Mouse (Mus musculus) layer of hippocampus, adult 8-10 months (tissue): ENCODE measurements at regions not wholly inside any gene's neighbourhood (a gene's known extent, or its start where the extent isn't known, plus 50 kb on each side); places are given as distances from the start of the nearest gene placed in this dataset.

Source experiments
- DNase-seq, 2 experiments: peaks; one replicate each; pipeline ENCODE4 v3.0.0; 2022; ENCODE audit warnings: low spot score in 2 of 2

- no peak for DNase-seq
Observed at GRCm38 (mm10) chr2:101368278-101368677, 256.2 kb upstream of the Rag2 start.

DNA sequence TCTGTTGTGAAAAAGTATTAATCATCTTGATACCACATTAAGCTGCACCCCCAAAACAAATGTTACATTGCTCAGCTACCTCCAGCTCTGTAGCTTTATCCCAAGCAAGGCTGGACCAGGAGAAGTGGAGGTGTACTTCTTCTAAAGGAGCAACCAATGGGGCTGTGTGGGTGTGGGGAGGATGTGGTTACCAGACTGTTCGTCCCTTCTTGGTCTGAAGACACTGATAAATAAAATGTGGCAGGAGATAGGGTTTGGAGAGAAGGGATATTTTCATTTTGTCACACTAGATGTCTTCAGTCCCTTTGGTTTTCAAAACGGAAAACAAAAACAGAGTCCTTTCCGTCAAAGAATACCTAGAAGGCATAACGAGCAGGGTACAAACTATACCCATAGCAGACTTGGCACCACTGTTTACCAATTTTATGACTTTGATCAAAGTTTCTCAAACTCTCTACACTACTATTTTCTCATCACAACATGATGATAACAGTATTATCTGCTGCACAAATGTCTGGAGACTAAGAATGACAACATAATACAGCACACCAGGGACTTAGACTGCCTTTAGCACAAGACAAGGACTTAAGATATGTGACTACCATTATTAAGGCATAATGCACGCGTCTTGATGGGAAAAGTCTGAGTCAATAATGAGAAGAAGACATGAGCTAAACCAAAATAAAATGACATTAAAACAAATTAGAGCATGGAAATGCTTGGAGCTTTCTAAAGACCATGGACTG is 253.4 kb upstream of the Rag2 start:
- no peak for DNase-seq

DNA sequence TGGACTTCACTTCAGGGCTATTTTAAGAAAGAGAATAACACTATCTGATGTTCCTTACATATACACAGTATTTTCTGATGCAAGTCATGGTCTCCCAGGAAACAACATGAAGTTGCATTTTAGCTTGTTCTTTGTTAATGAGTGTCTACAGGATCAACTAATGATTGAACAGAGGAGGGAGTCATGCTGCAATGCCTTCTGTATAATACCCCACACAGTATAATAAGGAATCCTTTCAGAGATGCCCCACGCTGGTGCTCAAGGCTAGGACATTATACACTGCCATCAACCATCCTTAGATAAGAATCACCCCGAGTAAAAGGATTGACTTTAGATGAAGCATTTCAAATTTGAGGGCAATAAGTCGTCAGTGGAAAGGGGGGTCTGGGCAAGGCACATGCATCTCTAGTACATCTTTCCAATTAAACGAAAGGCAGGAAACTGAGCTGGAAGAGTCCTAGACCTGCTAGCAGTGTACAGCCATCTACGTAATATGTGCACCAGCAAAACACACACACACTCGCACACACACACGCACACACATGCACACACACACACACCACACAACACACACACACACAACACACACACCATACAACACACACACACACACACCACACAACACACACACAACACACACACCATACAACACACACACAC is 252.6 kb upstream of the Rag2 start:
- DNase-seq: no peak

DNA sequence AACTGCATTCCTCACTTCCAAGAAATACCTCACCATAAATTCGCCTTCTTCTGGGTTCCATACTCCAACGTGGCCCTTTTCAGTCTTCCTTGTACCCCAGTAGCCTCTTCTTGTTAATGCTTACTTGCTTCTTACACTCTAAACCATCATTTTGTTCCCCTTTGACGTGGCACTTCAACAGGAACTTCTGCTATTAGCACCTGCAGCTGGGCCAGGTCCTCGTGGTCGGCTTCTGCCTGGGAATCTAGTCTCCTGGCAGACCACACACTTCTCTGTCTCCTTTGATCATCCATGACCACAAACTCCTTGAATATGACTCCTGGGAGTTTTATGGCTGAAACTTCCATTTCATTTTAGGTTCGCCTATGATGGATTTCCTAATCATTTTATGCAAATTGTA is 243.9 kb upstream of the Rag2 start:
- DNase-seq: no peak

DNA sequence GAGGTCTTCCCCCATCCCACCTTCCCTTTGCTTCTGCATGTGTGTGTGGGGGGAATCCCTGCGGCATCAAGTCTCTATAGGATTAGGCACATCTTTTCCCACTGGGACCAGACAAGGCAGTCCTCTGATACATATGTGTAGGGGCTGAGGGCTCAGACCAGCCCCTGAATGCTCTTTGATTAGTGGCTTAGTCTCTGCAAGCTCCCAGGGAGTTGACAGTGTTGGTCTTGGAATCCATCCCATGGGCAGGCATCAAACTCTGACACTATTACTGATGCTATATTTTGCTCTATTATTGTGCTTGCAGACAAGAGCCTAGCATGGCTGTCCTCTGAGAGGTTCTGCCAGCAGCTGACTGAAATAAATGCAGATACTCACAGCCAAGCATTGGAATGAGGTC is 209.5 kb upstream of the Rag2 start:
- DNase-seq: no peak

DNA sequence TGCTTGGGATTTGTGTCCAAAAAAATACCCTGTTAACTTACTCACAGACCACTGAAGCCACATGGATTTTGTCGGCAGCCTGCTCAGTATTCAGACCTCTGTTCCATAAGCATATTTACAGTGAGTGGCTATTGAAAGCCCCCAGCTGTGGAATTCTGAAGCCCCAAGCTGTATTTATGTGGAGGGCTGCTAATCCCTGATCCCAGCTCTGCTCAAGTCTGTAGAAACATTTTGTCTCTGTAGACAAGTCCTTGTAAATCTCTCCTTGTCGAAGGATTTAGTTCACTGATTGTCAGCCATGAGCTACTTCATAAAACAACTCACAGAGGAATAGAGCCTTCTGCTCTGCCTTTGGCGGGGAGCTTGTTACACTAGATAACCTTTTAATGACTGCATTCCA is 207.8 kb upstream of the Rag2 start:
- DNase-seq: no peak

- no peak for DNase-seq
Observed at GRCm38 (mm10) chr2:101433141-101433895, 191.2 kb upstream of the Rag2 start.

DNA sequence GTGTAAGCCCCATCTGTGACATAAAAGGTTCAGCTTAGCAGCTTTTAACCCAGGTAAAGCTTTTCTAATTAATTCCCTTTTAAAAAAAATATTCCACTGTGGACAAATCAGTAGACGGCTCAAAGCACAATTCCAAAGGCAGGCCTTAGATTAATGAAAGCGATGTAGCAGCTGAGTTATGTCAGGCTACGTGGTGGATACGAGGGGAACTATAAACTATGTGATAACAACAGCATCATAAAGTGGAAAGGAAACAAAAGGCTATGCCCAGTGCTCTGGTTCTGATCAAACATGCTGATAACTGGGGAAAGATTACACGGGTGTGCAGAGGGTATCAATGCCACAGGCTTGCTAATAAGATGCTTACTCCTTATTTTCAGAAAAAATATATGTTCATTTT is 184.3 kb upstream of the Rag2 start:
- DNase-seq: no peak

- no peak for DNase-seq
Observed at GRCm38 (mm10) chr2:101441081-101441630, 183.4 kb upstream of the Rag2 start.

GRCm38 (mm10) chr2:101455591-101455990 is 168.9 kb upstream of the Rag2 start:
- DNase-seq: no peak

DNA sequence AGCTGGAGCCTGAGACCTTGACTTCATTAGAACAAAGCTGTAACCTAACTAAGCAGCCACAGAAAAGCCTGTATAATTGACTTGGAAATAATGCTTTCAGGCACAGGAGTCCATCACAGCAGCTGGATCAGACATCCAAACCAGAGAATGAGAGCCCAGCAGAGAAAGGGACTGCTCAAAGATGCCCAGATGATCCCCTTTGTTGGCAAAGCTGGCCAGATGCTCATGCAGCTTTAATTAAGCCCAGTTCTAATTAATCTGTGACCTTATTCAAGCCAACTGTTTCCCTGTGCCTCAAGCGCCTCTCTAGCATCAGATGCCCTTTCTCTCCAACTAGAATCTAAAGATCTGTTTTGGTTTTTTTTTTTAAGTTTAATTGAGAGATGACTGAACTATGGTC is 165.6 kb upstream of the Rag2 start:
- no peak for DNase-seq

DNA sequence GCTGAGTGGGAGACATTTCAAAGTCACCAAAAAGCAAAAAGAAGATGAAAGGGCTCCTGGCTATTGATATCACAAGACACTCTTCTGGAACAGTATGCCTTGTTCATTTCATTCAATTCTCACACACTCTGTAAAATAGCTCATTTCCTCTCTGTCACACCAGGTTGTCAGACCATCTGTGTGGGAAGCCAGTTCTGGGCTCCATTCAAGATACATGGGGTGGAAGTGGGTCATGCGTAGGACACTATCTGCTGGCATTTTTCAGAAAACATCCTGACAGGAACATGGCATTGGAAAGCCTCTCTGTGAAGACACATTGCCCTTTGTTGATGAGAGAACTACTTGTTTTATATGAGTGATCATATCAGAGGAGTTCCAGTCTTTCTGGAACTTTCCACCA is 162.1 kb upstream of the Rag2 start:
- peak; percentile 30 to 33 for DNase-seq

DNA sequence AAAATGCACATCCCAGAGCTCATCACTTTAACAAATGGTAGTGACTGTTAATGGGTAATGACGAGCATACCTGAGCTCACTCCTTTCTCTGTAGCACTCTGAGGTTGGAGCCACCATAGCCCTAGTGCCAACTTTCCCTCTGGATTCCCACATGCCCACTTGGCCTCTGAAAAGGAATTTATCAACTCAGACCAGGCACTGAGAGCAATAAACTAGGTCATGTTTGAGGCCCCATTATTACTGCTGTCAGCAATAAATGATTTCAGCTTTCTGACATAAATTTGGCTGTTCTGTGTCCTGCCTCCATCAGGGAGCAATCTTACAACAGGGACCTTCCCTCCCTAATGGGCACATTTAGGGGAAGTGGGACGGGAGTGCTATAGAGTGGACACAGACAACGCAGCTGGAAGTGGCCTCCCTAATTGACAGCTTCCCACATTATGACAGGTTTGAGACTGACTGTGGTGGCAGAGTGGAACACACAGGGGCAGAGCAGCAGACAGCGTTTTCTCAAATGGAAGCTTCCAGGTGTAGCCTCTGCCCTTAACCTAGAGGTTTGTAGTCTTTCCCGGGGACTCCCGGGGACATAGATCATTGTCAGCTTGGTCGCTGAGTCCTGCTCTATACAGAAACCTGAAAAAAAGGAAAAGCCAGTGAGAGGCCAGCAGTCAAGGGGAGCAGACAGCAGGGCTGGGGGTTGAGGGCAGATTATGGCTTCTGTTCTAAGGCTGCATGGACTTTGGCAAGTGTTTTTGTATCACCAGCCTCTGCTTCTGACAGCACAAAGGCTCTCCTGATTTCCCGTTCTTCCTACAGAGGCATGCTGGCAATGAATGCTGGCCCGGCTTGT is 160.0 kb upstream of the Rag2 start:
- no peak for DNase-seq

DNA sequence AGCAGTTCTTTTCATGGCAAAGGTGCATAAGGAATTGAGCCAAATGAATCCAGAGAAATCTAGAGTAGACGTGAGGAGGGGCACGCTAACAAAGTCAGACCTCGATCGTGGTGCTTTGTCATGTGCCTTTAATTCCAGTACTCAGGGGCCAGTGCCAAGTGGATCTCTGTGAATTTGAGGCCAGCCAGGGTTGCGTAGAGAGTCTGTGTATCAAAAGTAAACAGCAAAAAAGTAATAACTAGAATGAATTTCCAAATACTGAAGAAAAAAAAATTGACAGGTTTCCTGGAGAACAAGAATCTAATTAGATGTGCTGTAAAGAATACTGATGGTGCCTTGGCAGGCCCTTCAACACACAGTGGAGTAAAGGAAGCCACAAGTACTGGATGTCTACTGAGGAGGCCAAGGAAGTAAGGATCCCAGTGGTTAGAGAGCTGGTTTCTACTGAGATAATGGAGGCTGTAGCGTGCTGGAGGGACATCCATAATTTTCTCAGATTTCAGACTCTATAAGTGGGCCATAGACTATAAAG is 153.9 kb upstream of the Rag2 start:
- DNase-seq: no peak

- peak; percentile 66 to 83 for DNase-seq
Observed at GRCm38 (mm10) chr2:101472449-101473115, 151.9 kb upstream of the Rag2 start.

DNA sequence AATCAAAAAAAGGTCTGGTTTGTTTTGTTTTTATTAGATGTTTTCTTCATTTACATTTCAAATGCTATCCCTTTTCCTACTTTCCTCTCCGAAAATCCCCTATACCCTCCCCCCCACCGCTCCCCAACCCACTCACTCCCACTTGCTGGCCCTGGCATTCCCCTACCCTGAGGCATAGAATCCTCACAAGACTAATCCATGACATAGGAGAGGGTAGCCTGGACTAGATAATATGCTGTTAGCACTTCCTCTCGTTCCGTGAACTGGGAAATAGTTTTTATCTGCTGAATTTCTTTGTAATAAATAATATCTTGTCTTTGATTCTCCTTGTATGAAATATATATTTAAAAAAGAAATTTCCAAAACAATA is 151.4 kb upstream of the Rag2 start:
- no peak for DNase-seq

- no peak for DNase-seq
Observed at GRCm38 (mm10) chr2:101476862-101477261, 147.7 kb upstream of the Rag2 start.

- no peak for DNase-seq
Observed at GRCm38 (mm10) chr2:101490207-101490606, 134.3 kb upstream of the Rag2 start.

DNA sequence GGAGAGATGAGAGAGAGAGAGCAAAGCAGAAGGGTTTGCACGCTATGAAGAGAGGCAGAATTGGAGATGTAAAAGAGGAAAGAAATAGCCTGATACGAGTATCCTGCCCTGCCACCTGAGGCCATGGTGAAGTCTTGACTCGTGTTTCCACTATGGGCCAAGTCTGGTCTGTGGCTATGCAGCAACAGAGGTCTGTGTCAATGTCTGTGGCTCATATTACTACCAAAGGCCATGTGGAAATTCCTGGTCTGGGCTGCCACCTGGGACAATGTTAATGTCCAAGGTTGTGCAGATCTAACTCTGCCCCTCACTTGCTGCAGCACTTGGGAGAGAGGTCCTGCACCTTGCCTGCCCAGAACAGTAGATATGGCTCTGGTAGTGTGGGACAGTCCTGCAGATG is 132.8 kb upstream of the Rag2 start:
- no peak for DNase-seq

GRCm38 (mm10) chr2:101508116-101508515 is 116.4 kb upstream of the Rag2 start:
- no peak for DNase-seq
